Mouse (Mus musculus): ENCODE results near the gene Daam2. TPM values are rescaled to one million over a fixed set of nuclear protein-coding genes. Genes with fewer than 3 reads are reported as not detected.

Daam2 gene
- total RNA-seq, 1 experiment from 2014 or later, result not detected

GRCm38 (mm10) chr17:49427631-49428238 lies 136.4 kb downstream of the Daam2 start:
- no peak for ATAC-seq (replicated peaks in 1 of 2; ENCODE audit: insufficient read depth in 1 of 2, low FRiP score in 2 of 2, low TSS enrichment in 1 of 2, low read depth in 1 of 2, poor library complexity in 2 of 2, severe bottlenecking in 2 of 2)

GRCm38 (mm10) chr17:49423872-49424271 lies 140.3 kb downstream of the Daam2 start:
- no peak for ATAC-seq (replicated peaks in 1 of 2; ENCODE audit: insufficient read depth in 1 of 2, low FRiP score in 2 of 2, low TSS enrichment in 1 of 2, low read depth in 1 of 2, poor library complexity in 2 of 2, severe bottlenecking in 2 of 2)

- ATAC-seq (replicated peaks in 1 of 2; ENCODE audit: insufficient read depth in 1 of 2, low FRiP score in 2 of 2, low TSS enrichment in 1 of 2, low read depth in 1 of 2, poor library complexity in 2 of 2, severe bottlenecking in 2 of 2), result no peak
Measured at GRCm38 (mm10) chr17:49423067-49423325, 141.1 kb downstream of the Daam2 start.

DNA sequence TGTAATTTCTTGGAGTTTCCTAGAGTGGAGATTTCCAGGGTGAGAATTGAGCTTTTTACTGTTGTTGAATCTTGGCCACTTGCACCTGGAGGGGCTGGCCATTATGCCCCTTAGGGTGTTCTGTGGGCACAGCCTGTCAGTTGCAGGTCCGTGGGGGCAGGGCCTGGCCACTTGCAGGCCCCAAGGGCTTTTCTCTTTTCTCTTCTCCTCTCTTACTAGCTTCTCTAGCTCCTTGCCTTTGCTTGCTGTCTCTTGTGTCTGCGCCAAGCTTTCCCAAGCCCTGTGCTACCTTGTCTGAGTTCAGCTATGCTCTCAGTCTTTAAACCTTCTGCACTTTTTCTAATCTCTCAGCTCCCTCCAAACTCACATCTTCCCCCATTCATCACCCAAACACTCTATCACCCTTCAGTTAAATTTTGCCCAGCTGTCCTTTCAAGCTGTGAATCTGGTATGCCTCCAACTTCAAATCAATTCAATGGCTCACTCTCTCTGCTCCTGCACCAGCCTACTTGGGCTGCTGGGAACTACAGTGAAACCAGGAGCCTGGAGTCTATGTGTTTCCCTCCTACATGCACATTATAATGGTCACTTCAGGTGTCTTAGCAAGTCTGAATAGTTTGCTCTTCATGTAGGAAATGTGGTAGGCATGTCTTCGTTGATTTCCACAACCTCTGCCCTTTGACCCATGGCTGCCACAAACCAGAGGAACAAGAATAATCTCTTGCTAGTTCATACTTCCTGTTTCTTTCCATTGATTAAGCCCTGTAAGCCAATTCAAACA lies 141.7 kb downstream of the Daam2 start:
- ATAC-seq (replicated peaks in 1 of 2; ENCODE audit: insufficient read depth in 1 of 2, low FRiP score in 2 of 2, low TSS enrichment in 1 of 2, low read depth in 1 of 2, poor library complexity in 2 of 2, severe bottlenecking in 2 of 2), result no peak

DNA sequence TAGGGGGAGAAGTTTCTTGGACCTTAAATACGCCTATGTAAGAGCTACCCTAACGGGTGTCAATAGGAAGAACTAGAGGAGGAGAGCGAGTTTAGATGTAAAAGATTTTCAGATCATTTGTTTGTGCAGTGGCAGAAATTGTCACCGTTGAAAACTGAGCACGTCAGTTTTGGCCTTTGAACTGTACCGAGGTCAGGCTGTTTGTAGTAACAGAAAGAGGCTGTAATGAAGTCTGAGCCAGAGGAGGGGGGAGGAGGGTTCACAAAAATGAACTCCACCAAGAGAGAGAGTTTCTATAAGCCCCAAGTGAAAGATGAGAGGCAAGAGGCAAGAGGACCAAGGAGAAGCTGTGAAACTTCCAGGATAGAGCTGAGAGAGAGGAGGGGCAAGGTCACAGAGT lies 144.3 kb downstream of the Daam2 start:
- no peak for ATAC-seq (replicated peaks in 1 of 2; ENCODE audit: insufficient read depth in 1 of 2, low FRiP score in 2 of 2, low TSS enrichment in 1 of 2, low read depth in 1 of 2, poor library complexity in 2 of 2, severe bottlenecking in 2 of 2)

- no peak for ATAC-seq (replicated peaks in 1 of 2; ENCODE audit: insufficient read depth in 1 of 2, low FRiP score in 2 of 2, low TSS enrichment in 1 of 2, low read depth in 1 of 2, poor library complexity in 2 of 2, severe bottlenecking in 2 of 2)
Measured at GRCm38 (mm10) chr17:49416228-49416627, 147.9 kb downstream of the Daam2 start.

GRCm38 (mm10) chr17:49413554-49413953 lies 150.6 kb downstream of the Daam2 start:
- ATAC-seq (replicated peaks in 1 of 2; ENCODE audit: insufficient read depth in 1 of 2, low FRiP score in 2 of 2, low TSS enrichment in 1 of 2, low read depth in 1 of 2, poor library complexity in 2 of 2, severe bottlenecking in 2 of 2), result no peak

DNA sequence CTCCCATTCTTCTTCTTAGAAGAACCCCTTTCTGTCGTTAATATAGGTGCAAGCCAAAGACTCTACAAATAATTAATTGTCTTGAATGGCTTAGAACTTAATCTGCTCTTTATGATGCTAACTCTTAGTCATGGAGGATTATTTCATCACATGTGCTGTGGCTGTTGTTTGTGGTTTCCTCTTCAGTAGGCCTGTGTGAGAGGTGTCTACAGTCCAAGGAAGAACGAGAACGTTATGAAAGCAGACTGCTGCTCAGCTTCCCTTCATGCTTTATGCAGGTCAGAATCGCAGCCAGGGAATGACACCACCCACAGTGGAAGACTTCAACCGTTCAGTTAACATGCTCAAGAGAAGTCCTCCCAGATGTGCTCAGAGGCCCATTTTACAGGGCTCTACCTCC lies 151.2 kb downstream of the Daam2 start:
- ATAC-seq (replicated peaks in 1 of 2; ENCODE audit: insufficient read depth in 1 of 2, low FRiP score in 2 of 2, low TSS enrichment in 1 of 2, low read depth in 1 of 2, poor library complexity in 2 of 2, severe bottlenecking in 2 of 2), result peak; percentile 71 to 79

Other genes starting within 250 kb of the Daam2 start
- gene Mocs1, start 136.0 kb downstream of the Daam2 start, total RNA-seq (2017), result 13.6 and 16.8 TPM in 2 replicates
- gene Kif6, start 50.8 kb upstream of the Daam2 start, total RNA-seq (2017), result 1.1 and 3.7 TPM in 2 replicates